Mouse (Mus musculus) ES-Bruce4 (cell line): ENCODE measurements around the gene Cdsn.

Source experiments
- CTCF ChIP-seq: IDR thresholded peaks from one replicate; pipeline ENCODE4 v1.8.1; 2011; ENCODE audit warnings: low read depth, low read length
- EP300 ChIP-seq: IDR thresholded peaks from 2 replicates; pipeline ENCODE4 v1.6.1; 2011; ENCODE audit warnings: low read depth, low read length; ENCODE audit not compliant: insufficient read depth
- POLR2A ChIP-seq: IDR thresholded peaks from one replicate; pipeline ENCODE4 v1.8.1; 2011; ENCODE audit warnings: low read length; ENCODE audit not compliant: insufficient read depth

GRCm38 (mm10) chr17:35570836-35571235 is 18.9 kb downstream of the Cdsn start:
- TF ChIP-seq CTCF: no peak
- no peak for TF ChIP-seq EP300
- TF ChIP-seq POLR2A: no peak
